Mouse (Mus musculus) ES-E14 (cell line): ENCODE results near the gene Ddx58.

Experiments
- MAFK ChIP-seq: IDR thresholded peaks from 2 replicates; pipeline ENCODE4 v1.6.1; 2014; ENCODE audit warnings: mild to moderate bottlenecking, low read depth, low read length, inconsistent platforms; ENCODE audit not compliant: insufficient read depth
- ZC3H11A ChIP-seq: IDR thresholded peaks from 2 replicates; pipeline ENCODE4 v1.6.1; 2012; ENCODE audit warnings: low read depth, mild to moderate bottlenecking, inconsistent platforms, low read length, borderline replicate concordance

DNA sequence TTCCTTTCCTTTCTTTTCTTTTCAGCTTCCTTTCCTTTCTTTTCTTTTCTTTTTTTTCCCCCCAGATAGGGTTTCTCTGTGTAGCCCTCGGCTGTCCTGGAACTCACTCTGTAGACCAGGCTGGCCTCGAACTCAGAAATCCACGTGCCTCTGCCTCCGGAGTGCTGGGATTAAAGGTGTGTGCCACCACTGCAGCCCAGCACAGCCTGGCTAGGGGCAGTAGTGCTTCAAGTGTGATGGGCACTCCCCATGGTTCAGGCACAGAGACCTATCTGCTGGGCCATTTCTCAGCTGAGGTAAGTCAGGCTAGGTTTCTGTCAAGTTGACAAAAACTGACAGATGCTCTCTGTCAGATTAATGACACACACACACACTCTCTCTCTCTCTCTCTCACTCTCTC, 3.4 kb upstream of the Ddx58 start:
- no peak for TF ChIP-seq MAFK
- no peak for TF ChIP-seq ZC3H11A
